Mouse (Mus musculus) ES-E14 (cell line): Measurements from ENCODE around the gene Stard9.

Source experiments
- CHD2 ChIP-seq: IDR thresholded peaks from 2 replicates; pipeline ENCODE4 v1.6.1; 2014; ENCODE audit warnings: mild to moderate bottlenecking, low read depth, low read length, inconsistent platforms
- HCFC1 ChIP-seq: IDR thresholded peaks from 2 replicates; pipeline ENCODE4 v1.6.1; 2012; ENCODE audit warnings: low read length, inconsistent platforms, borderline replicate concordance; ENCODE audit not compliant: insufficient read depth
- MAFK ChIP-seq: IDR thresholded peaks from 2 replicates; pipeline ENCODE4 v1.6.1; 2014; ENCODE audit warnings: mild to moderate bottlenecking, low read depth, low read length, inconsistent platforms; ENCODE audit not compliant: insufficient read depth
- ZNF384 ChIP-seq: IDR thresholded peaks from 2 replicates; pipeline ENCODE4 v1.6.1; 2012; ENCODE audit warnings: low read depth, low read length, inconsistent platforms

DNA sequence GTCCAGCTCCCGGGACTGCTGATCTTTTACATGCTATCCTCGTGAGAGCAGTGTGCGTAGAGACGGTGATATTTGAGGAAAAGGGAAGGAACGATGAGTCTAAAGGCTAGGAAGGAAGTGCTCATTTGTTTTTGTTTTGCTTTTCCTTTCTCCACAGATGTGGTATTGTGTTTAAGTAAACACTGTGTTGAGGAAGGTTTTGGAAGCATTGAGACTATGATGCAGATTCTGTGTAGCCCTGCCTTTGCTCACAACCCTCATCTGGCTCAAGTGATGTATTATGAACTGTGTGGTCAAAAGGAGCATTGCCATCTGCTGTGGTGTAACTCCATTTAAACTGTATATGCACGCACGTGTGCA is 24.0 kb downstream of the Stard9 start:
- no peak for TF ChIP-seq MAFK
- TF ChIP-seq HCFC1 = no peak
- TF ChIP-seq ZNF384 = no peak
- no peak for TF ChIP-seq CHD2
